Mouse (Mus musculus) liver, postnatal 0 days (tissue): ENCODE results near the gene Mex3a.

Experiments
- CTCF ChIP-seq: sonication (generic); IDR thresholded peaks from 2 replicates; pipeline ENCODE4 v1.5.1; 2016; ENCODE audit warnings: antibody characterized with exemption, low read depth
- EP300 ChIP-seq: IDR thresholded peaks from 2 replicates; pipeline ENCODE4 v1.6.1; 2016; ENCODE audit warnings: antibody characterized with exemption, low read depth, mild to moderate bottlenecking

DNA sequence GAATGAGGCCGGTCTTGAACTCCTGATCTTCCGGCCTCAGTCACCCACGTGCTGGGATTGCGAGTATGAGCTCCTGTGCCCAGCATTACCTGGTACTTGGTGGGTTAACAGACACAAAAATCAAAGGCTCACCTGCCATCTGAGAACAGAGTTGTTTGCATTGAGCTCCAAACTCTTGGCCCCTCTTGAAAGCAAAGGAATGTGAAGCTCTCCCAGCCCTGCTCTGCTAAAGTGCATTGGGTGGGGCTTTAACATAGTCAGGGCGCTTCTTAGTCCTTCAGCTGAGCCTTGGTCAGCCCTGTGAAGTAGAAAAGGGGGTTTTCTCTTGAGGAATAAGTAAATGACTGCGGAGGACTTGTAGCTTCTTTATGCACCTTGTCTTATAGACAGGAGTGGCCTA lies 53.6 kb downstream of the Mex3a start:
- TF ChIP-seq CTCF (no peak), EP300 (no peak)
